ENCODE assay signal across 17 mouse cellular contexts in genomic region chr10:8035310-8035709, GRCm38 (mm10).
A peak's percentile ranks its signal among the peaks of the same experiment; 100 is the strongest.
DNase-seq lines count a peak whose midpoint lies in the region; ATAC-seq lines count a peak whose summit lies in the region.
"Had no signal": no experiment of that assay in that cellular context is flagged by ENCODE, and none has a peak within 500 bp of the region (broad histone marks: within the 10 kb centered on the region; RNA-seq: fewer than 3 reads in every experiment).

No protein-coding gene starts in this region.

- 35% methylated on average over 1 of the region's 1 CpGs for WGBS in midbrain, embryonic 10.5 days
- 9% methylated on average over 1 of the region's 1 CpGs for WGBS in midbrain, embryonic 11.5 days
- 23% methylated on average over 1 of the region's 1 CpGs for WGBS in hindbrain, embryonic 14.5 days
- 17% methylated on average over 1 of the region's 1 CpGs for WGBS in midbrain, embryonic 16.5 days

- H3K4me1 ChIP-seq in midbrain, embryonic 10.5 days: peaks cover 48% of the 10 kb centered on the region
- peaks cover 20% of the 10 kb centered on the region for H3K4me1 ChIP-seq in midbrain, embryonic 11.5 days (ENCODE audit: control insufficient read depth, insufficient read depth, low read length)
- H3K4me1 ChIP-seq in hindbrain, embryonic 14.5 days (replicated peaks; ENCODE audit: control insufficient read depth, insufficient read depth, low read length): peaks cover 14% of the 10 kb centered on the region
- H3K4me1 ChIP-seq in midbrain, embryonic 16.5 days (ENCODE audit: control insufficient read depth, insufficient read depth, low read length): peaks cover 9% of the 10 kb centered on the region

- 0 out of 2 replicates have a peak, but pooled peaks cover 3% of the 10 kb centered on the region for H3K27me3 ChIP-seq in midbrain, embryonic 10.5 days (ENCODE audit: low read depth, poor library complexity, severe bottlenecking)
- H3K27me3 ChIP-seq in midbrain, embryonic 11.5 days (ENCODE audit: control insufficient read depth, insufficient read depth, low read length): no peaks in the 10 kb centered on the region
- H3K27me3 ChIP-seq in hindbrain, embryonic 14.5 days (ENCODE audit: control insufficient read depth, insufficient read depth, low read length): no peaks in the 10 kb centered on the region
- H3K27me3 ChIP-seq in midbrain, embryonic 16.5 days (ENCODE audit: control insufficient read depth, insufficient read depth, low read depth, low read length): no peaks in the 10 kb centered on the region
- H3K27me3 ChIP-seq: megakaryocyte, embryonic 14.5 days had no signal

- no peak overlapping the region for H3K9ac ChIP-seq in midbrain, embryonic 11.5 days (ENCODE audit: low read length)
- no peak overlapping the region for H3K9ac ChIP-seq in hindbrain, embryonic 14.5 days
- no peak overlapping the region for H3K9ac ChIP-seq in midbrain, embryonic 16.5 days (ENCODE audit: low read depth, low read length)

- no peaks in the 10 kb centered on the region for H3K9me3 ChIP-seq in midbrain, embryonic 10.5 days (replicated peaks)
- no peaks in the 10 kb centered on the region for H3K9me3 ChIP-seq in midbrain, embryonic 11.5 days (ENCODE audit: control insufficient read depth, low read length)
- H3K9me3 ChIP-seq in hindbrain, embryonic 14.5 days (ENCODE audit: control insufficient read depth, low read length): no peaks in the 10 kb centered on the region
- no peaks in the 10 kb centered on the region for H3K9me3 ChIP-seq in midbrain, embryonic 16.5 days (replicated peaks; ENCODE audit: control insufficient read depth, low read length, poor library complexity, severe bottlenecking)
- H3K9me3 ChIP-seq: megakaryocyte, embryonic 14.5 days had no signal

- peak overlapping the region; percentile 64; the same call in 1 of the 2 replicates for H3K27ac ChIP-seq in midbrain, embryonic 10.5 days (replicated peaks)
- H3K27ac ChIP-seq in midbrain, embryonic 11.5 days (ENCODE audit: low read depth, low read length): no peak overlapping the region
- no peak overlapping the region; the same call in 1 of the 2 replicates for H3K27ac ChIP-seq in hindbrain, embryonic 14.5 days
- H3K27ac ChIP-seq in midbrain, embryonic 16.5 days (ENCODE audit: low read length): no peak overlapping the region

- H3K4me2 ChIP-seq in midbrain, embryonic 11.5 days: no peak overlapping the region
- no peak overlapping the region for H3K4me2 ChIP-seq in hindbrain, embryonic 14.5 days (replicated peaks)
- H3K4me2 ChIP-seq in midbrain, embryonic 16.5 days (ENCODE audit: low read length): no peak overlapping the region
- H3K4me2 ChIP-seq: liver, embryonic 11.5 days had no signal

- no peak overlapping the region for H3K4me3 ChIP-seq in midbrain, embryonic 10.5 days
- no peak overlapping the region for H3K4me3 ChIP-seq in midbrain, embryonic 11.5 days (ENCODE audit: low read depth, low read length)
- no peak overlapping the region for H3K4me3 ChIP-seq in hindbrain, embryonic 14.5 days (replicated peaks; ENCODE audit: low read length)
- H3K4me3 ChIP-seq in midbrain, embryonic 16.5 days (ENCODE audit: low read depth, low read length): no peak overlapping the region
- H3K4me3 ChIP-seq: megakaryocyte, embryonic 14.5 days had no signal

- ATAC-seq in frontal cortex, adult (ENCODE audit: low TSS enrichment): peak; percentile 72; the same call in 1 of the 2 replicates
- no peak for ATAC-seq in midbrain, embryonic 11.5 days (ENCODE audit: low FRiP score)
- ATAC-seq in hindbrain, embryonic 14.5 days (ENCODE audit: low FRiP score): peak; percentile 58; the same call in 1 of the 2 replicates
- ATAC-seq in midbrain, embryonic 16.5 days: peak; percentile 57
- no peak for ATAC-seq in monocyte, adult 5-6 weeks (replicated peaks; ENCODE audit: insufficient number of reproducible peaks, low FRiP score, low TSS enrichment, poor library complexity, severe bottlenecking)
- ATAC-seq: intestine, postnatal 0 days had no signal

- no peaks in the 10 kb centered on the region for H3K36me3 ChIP-seq in midbrain, embryonic 10.5 days
- no peaks in the 10 kb centered on the region for H3K36me3 ChIP-seq in midbrain, embryonic 11.5 days (ENCODE audit: control insufficient read depth, insufficient read depth, low read length)
- H3K36me3 ChIP-seq in hindbrain, embryonic 14.5 days (replicated peaks; ENCODE audit: control insufficient read depth, insufficient read depth): no peaks in the 10 kb centered on the region
- no peaks in the 10 kb centered on the region for H3K36me3 ChIP-seq in midbrain, embryonic 16.5 days (ENCODE audit: control insufficient read depth, insufficient read depth, low read length)

- no peak for DNase-seq in frontal cortex, postnatal 14 days (ENCODE audit: low spot score in 2 of 2)
- DNase-seq in midbrain, embryonic 10.5 days (ENCODE audit: low spot score): no peak
- no peak for DNase-seq in midbrain, embryonic 11.5 days (ENCODE audit: low spot score, missing footprints)
- DNase-seq in hindbrain, embryonic 14.5 days (ENCODE audit: low spot score): no peak
- no peak for DNase-seq in right cerebral cortex, postnatal 25 days
- DNase-seq: B cell, adult 2 months; cerebellum, adult 2 months; cerebellum, postnatal 36 days; gastrocnemius, postnatal 10 days; lung, adult 18-20 months; right cerebral cortex, postnatal 4 days had no signal

Comparison
In these comparisons a context has a peak if more than half of its experiments do, and no peak if none do; other contexts are left out.
1. ATAC-seq: peak in frontal cortex, adult (single experiment), hindbrain, embryonic 14.5 days (single experiment) and midbrain, embryonic 16.5 days (single experiment); none in midbrain, embryonic 11.5 days (single experiment) and monocyte, adult 5-6 weeks (single experiment).